Mouse (Mus musculus): ENCODE data around the gene Aars2.

The Aars2 gene

DNA sequence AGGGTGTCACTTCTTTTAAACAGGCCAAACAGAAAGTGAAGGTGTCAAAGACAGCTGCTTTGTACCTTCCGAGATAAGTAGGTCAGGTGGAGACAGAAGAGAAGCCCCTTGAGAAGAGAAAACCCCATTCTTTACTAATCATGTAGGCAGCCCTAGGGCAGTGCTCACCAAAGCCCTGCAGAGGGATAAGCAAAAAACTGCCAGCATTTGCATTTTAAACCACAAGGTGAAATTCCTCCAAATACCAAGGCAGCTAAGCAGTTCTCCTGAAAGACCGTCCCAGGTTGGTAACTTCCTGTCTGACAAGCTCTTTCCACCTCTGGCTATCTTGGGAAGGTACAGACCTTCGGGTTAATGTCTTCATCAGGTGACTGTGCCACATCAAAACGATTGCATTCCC, 4.3 kb upstream of the Aars2 start:
- DNase-seq: no peak

DNA sequence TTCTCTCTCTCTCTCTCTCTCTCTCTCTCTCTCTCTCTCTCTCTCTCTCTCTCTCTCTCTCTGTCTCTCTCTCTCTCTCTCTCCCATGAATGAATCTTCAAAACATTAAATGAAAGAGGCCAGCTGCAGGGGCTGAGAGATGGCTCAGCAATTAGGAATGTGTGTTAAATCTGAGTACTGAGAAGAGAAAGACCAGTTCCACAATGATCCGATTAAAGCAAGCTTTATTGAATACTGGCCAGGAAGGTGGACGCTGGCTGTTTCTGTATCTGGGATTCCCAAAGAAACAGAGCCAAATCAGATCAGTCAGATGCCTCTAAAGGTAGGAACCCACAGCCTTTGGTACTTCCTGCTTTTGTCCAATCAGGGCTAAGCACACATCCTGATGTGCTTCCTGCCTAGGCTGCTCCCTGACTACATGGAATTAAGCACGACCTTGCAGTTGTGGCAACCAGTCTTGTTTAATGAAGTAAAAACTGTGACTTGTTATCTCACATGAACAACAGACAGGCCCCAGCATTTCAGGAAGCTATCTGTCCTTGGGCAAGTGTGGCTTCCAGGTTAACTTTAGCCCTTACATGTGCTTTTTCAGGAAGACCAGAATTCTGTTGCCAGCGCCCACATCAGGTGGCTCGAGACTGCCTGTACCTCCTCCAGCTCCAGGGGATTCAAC, 3.2 kb upstream of the Aars2 start:
- no peak for DNase-seq

DNA sequence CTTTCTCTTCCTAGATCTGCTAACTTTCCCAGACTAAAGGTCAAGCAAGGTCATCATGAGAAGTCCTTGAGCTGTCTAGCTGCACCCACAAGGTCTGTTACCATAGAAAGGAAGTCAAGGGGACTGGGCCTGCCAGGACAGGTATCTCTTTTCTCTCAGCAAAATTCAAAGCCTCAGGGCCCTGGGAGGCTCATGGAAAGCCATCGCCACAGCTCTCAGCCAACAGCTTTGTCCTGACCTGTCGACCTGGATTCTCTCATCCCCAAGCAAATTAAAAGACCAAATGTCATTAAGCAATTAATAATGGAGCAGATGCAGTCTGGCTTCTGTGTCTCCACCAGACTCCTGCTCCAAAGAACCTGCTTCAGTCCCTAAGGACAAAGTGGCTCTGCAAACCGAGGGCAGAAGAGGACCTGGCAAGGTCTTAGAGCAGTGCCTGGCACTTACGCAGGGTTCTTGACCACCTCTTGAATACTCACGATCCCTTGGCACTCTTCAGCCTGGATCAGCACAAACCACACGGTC, 638 bp upstream of the Aars2 start:
- peak; percentile 30 for DNase-seq

DNA sequence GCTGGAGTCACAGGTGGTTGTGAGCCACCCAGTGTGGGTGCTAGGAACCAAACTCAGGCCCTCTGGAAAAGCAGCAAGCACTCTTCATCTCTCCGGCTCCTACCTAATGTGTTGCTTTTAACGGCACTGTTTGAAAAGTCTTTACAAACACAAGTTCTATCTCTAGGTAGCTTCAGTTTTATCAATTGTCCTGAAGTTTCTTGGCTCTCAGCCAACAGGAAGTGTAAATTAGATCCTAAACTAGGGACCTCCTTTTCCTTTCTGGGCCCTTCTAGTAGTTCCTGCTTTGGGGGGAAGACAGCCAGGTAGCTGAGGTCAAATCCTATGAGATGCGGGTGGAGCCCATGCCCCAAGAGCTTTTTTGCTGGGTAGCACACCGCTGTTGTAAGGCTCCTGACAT, 4.2 kb downstream of the Aars2 start:
- no peak for DNase-seq

DNA sequence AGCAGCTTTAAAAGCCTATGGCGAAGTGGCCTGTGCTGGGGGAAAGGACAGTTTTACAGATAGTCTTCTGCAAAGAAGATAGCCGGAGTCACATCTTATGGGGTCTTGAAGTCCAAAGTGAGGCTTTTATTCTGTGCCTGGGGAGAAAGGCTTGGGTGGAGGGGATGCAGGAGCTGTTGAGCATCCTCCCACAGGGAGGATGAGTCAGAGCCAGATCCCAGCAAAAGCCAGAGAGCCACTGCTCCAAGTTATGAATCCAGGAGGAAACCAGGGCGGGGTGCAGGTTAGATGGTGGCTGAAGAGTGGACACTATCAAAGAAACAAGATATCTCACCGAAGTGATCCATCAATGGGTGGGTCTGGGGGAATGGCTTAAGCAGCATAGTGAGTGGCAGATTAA, 5.1 kb downstream of the Aars2 start:
- DNase-seq: no peak

DNA sequence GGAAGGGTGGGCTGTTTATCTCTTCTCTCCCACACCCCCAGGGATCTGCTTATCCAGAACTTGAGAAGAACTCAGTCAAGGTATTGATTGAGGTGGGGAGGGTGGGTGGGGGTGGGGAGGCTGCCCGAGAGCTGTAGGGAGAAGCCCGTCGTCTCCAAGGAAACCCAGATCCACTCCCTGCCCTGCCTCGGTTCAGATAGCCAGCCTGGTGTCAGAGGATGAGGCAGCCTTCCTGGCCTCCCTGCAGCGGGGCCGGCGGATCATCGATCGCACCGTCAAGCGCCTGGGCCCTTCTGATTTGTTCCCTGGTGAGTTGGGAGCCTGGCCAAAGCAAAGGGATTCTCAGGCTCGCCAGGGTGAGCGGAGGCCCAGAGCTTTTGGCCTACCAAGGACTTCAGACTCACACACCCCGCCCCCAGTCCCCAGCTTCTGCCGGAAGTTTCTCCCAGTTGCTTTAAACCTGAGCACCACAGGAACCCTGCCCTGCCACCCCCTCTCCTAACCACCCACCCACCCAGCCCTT, 8.6 kb downstream of the Aars2 start:
- DNase-seq: peak; percentile 31

DNA sequence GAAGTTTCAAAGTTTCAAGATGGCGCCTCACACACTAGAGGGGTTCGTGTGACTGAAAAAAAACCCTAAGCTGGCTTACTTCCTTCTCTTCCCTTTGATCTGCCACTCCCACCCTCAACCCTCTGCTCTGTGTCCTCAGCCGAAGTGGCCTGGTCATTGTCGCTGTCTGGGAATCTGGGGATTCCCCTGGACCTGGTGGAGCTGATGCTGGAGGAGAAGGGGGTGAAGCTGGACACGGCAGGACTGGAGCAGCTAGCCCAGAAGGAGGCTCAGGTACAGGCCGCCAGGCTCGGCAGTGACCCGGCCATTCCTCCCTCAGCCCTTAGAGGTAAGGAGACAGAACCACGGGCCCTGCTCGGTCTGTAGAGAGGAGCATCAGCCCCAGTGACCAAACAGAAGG, 9.2 kb downstream of the Aars2 start:
- peak; percentile 28 for DNase-seq

DNA sequence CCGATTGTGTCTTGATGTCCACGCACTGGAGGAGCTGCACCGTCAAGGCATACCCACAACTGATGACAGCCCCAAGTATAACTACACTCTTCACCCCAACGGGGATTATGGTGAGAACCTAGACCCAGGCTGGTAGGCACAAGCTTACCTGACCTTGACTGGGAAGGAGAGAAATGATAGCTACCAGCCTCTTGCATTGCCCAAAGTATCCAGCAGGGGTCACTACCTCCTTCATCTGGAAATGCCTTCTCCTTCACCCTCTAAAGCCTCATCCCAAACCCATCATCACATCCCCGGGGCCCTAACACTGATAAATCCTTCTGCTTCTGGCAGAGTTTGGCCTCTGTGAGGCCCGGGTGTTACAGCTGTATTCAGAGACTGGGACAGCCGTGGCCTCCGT, 9.8 kb downstream of the Aars2 start:
- DNase-seq: peak; percentile 97

DNA sequence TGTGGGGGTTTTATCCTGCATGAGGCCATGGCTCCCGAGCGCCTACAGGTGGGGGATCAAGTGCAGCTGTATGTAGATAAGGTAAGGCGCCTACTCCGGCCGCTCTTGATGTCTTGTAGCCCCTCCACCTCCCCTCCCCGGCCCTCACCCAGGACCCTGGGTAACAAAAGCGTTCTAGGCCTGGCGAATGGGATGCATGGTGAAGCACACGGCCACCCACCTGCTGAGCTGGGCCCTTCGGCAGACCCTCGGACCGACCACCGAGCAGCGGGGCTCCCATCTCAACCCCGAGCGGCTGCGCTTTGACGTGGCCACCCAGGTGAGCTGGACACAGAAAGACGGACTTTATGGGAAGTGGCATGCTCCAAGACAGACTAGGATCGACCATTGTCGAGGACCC, 10.5 kb downstream of the Aars2 start:
- peak; percentile 40 for DNase-seq

DNA sequence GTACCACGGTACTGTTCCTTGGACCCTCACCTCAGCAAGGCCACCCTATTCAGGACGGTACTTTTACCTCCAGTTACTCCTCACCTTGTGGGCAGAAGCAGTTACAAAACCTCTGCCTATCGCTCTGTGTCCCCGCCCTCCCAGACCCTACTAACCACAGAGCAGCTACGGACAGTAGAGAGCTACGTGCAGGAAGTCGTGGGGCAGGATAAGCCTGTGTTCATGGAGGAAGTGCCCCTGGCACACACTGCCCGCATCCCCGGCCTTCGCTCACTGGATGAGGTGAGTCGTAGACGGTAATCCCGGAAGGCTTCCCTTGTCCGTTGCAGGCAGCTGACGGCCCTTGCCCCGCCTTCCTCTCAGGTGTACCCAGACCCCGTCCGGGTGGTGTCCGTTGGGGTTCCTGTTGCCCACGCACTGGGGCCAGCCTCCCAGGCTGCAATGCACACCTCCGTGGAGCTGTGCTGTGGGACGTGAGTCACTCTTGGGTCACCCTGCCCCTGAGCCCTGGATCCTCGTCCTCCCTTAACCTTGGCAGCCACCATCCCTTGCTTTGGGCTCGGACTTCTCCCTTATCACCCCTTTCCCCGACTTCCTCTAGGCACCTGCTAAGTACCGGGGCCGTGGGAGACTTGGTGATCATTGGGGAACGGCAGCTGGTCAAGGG, 11.0 kb downstream of the Aars2 start:
- peak; percentile 47 for DNase-seq

DNA sequence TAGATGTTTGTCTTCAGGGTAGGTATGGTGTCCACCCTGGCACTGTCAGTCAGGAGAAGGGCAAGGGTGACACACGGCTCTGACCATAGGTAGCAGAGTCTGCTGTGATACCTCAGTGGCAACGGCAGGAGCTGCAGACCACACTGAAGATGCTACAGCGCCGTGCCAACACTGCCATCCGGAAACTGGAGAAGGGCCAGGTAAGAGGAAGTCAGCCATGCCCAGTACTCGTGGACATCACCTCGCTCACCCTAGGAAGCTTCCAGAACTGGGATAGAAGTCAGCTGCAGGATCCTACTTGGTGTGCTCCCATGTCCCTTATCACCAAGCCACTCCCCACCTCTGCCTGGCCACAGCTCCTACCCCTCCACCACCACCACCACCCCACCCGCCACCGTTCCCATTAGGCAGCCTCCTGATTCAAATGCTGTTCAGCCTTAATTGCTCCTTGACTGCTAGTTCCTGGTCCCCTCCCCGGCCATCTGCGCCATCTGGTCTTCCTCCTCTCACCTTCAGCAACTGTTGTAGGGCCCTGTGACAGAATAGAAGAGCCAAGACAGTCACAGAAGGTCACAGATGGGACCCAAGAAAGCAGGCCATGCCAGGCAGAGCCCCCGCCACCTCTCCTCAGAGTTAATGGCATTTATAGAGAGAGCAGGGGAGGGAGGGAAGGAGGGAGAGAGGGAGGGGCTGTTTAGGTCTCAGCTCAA, 12.3 kb downstream of the Aars2 start:
- DNase-seq: peak; percentile 83

DNA sequence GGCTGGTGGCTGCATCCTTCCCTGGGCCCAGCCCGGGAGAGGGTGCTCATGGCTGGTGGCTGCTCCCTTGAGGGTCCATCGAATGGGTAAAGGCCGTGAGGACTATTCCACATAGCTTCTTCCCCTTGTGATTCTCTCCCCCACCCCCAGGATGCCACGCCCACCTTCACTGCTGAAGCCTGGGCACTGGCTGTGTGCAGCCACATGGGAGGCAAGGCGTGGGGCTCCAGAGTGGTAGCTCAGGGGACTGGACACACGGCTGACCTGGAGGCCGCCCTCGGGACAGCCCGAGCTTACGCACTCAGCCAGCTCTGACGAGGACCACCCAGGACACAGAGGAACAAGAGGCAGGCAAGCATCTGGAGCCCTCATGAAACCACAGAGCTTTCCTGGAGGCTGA, 13.5 kb downstream of the Aars2 start:
- peak; percentile 42 for DNase-seq

DNA sequence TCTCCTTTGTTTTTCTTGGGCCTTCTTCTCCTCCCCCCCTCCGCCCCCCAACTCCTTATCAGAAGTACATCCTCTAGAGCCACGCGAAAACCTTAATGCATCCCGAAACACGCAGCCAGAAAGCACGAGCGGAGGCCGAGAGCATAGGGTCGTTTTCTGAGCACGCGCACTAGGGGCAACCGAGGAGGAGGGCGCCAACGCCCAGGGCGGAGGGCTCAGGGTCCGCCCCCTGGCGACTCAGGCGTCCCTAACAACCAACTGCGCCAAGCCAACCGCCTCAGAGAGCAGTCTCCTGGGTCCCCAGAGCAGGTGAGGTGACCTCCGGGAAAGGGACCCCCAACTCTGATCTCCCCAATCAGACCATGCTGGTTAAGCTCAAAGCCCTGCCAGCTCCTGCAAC, 16.6 kb downstream of the Aars2 start, which contains the start of gene Tcte1:
Gene Tcte1, plus strand, starts transcription at position 172 of the 400 bp plus-strand sequence.
- DNase-seq: no peak

DNA sequence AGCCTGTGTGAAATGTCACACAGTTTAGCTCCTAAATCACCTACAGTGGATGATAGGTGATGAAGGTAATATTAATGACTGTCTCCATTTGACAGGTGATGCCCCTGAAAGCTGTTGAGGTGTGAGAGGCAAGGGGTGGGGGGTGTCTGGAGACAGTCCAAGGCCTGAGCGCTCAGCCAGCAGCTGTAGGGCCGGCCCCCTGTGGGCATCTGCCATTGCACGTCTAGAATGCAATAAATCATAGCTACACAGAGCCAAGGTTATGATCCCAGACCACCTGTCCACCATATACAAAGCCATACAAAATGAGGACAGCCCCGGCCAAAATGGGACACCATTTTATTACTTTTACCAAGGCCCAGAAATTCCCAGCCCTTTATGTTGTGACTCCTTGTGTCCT, 18.3 kb downstream of the Aars2 start:
- peak; percentile 41 for DNase-seq

DNA sequence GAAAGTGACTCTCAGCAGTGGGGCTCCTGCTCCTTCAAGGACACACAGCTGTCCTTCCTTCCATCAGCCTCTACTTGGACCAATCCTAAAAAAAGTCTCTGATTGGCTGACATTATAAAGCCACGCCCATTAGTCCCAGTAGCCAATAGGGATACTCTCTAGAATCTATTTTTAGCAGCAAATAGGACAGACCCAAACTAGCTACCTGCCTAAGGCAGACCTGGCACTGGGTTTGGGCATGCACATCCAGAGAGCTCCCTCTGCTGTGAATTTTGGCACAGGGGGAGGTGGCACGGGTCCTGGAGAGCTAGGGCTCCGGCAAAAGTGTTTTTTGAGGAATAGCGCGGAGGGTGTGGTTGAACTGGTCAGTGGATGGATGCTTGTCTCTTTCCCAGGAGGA, 19.9 kb downstream of the Aars2 start:
- no peak for DNase-seq

DNA sequence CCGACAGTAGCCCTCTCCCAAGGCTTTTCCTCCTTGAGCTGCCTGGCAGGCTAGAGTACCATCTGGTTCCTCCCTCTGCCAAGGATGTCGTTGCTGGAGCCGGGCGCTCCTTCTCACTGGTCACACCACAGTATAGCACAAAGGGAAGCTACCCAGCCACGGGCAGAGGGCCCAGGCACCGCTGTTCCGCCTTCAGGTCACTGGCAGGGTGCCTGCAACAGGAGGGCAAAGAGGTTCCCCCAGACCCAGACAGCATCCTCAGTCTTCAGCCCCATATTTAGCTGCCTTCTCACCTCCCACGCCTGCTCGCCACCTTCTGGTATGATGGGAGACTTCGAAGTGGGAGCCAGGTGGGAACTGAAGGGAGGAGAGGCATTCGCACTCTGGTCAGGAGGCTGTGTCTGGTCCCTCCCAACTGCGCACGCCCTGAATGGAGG, 23.7 kb downstream of the Aars2 start:
- peak; percentile 91 for DNase-seq

DNA sequence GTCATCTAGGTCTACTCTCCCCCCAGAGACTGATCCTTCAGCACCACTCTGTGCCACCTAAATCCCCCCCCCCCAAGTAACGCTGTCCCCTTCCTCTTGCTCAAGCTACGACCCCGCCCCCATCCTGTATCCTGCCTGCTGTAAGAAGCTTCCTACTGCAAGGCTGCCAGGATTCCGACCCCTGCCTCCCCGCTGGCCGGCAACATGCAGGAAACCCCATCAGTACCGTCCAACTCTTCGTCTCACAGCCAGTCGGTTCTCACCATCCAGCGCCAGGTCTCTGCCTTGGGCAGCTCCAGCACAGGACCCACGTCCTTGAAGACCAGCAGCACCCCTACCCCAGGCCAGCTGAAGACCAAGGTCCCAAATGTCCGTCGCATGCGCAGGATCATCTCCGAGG, 26.3 kb downstream of the Aars2 start:
- no peak for DNase-seq

DNA sequence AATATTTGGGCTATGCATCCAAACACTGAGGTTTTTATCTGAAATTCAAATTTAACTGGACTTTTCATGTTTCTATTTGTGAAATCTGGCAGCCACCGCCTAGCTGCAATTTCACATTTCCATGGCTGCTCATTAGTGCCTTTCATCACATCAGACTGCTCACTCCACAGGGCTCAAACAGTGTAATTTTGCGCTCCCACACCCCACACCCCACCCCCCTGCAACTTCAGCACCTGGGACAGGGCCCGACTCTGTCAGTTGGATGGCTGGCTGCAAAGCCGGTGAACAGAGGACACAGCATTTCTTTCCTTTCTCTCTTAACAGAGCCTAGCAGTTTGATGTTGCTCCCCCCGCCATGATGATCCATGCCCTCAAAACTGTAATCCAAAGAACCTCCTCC, 29.6 kb downstream of the Aars2 start:
- DNase-seq: no peak

DNA sequence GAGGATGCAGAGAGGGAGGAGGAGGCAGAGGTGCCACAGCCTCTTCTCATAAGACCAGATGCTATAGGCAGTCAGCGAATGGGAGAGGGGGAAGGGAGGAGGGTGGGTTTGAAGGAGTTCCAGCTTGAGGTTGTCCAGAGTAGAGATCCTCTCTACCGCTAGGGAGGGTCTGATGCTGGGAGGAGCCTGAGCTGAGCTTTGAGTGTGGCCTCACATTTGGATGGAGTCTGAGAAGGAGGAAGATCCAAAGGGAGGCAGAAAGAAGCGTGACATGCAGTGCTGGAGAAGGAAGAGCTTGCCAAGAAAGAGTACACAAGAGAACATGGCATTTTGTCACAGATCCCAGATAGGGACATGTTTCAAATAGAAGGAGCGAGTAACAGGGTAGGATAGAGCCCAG, 31.8 kb downstream of the Aars2 start:
- DNase-seq: no peak

DNA sequence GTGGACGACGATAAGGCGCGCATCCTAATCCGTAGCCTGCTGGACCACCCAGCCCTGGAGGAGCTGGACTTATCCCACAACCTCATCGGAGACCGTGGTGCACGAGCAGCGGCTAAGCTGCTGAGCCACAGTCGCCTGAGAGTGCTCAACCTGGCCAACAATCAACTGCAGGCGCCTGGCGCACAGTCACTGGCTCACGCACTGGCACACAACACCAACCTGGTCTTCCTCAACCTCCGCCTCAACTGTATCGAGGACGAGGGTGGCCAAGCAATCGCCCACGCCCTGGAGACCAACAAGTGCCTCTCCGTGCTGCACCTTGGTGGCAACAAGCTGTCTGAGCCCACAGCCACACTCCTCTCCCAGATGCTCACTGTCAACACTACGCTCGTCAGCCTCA, 33.0 kb downstream of the Aars2 start:
- no peak for DNase-seq

DNA sequence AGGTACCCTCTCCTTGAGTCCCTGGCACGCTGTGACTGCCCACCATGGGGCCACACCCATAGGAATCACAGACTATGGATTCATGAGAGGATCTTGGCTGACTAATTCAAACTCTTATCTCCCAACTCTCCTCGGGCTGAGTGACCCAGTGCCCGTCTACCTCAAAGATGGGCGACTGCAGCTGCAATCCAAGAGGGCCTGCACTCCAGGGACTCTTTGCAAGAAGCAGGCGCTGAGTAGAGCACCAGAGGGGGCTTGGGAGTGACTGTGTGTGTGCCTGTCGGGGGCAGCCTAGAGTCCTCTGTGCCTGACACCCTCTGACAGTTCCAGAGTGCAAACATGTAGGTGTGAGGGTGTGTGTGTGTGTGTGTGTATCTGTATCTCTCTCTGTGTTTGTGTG, 35.5 kb downstream of the Aars2 start:
- DNase-seq: no peak

DNA sequence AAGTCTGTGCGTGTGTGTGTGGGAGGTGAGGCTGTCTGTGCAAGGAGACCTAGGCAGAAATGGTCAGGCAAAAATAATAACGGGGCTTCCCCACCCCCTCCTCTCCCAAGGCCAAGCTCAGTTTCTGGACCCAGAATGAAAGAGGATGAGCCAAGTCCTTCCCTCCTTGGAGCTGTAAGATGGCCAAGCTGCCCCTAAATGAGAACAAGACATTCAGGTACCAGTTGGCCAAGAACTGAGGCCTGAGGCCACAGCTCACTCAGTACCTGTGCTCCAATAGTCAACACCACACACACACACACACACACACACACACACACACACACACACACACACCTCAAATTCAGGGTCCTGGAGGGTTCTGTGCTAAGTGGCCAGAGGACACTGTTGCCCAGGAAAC, 36.1 kb downstream of the Aars2 start:
- DNase-seq: no peak

DNA sequence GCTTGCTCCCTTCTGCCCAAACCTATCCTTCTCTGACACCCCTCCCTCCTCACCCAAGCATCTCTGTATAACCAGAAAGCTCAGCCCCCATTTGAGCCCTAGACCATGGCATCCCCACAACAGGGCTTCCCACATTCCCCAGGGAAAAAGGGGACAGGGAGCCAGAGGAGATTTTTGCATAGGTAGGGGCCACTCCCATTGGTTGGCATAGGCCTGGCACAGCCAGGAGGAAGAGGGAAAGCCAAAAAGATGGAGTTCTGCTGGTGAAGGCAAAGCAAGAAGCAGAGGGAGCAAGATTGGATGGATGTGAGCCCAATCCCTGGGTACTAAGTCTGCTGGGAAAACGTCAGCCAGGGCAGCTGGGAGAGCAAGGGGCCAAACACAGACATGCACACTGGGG, 36.5 kb downstream of the Aars2 start:
- no peak for DNase-seq
